In genomic region chr2:120069466-120069990, GRCm38 (mm10) we compare ENCODE assay signal across 9 mouse cellular contexts. TPM values are rescaled to one million over a fixed set of nuclear protein-coding genes. Genes with fewer than 3 reads are reported as not detected.
DNase-seq lines count a peak whose midpoint lies in the region; ATAC-seq and TF ChIP-seq lines count a peak whose summit lies in the region.
"Had no signal": no experiment of that assay in that cellular context is flagged by ENCODE, and none has a peak within 500 bp of the region (broad histone marks: within the 10 kb centered on the region; RNA-seq: fewer than 3 reads in every experiment).

No protein-coding gene starts in this region.

- ATAC-seq in hindbrain, embryonic 13.5 days (ENCODE audit: low FRiP score), result no peak
- ATAC-seq in hindbrain, embryonic 16.5 days, result no peak

- H3K36me3 ChIP-seq in hindbrain, embryonic 13.5 days, result no peaks in the 10 kb centered on the region
- H3K36me3 ChIP-seq in hindbrain, embryonic 16.5 days (ENCODE audit: control insufficient read depth, insufficient read depth, low read length), result no peaks in the 10 kb centered on the region
- H3K36me3 ChIP-seq: liver, embryonic 13.5 days had no signal

- intact Hi-C loops in gastrocnemius, adult 2 months (cut with DNase I), result loop anchor here (1.0 to 2.0 kb wide), 2 partner anchors 19 to 43 kb away; partner anchors contain the start of genes Gm28042 and Jmjd7

- H3K9me3 ChIP-seq in hindbrain, embryonic 13.5 days, result no peaks in the 10 kb centered on the region
- no peaks in the 10 kb centered on the region for H3K9me3 ChIP-seq in hindbrain, embryonic 16.5 days (ENCODE audit: control insufficient read depth, low read length)
- H3K9me3 ChIP-seq: liver, embryonic 13.5 days had no signal

- peak overlapping the region; percentile 19; the same call in 1 of the 2 replicates for H3K9ac ChIP-seq in hindbrain, embryonic 13.5 days
- no peak overlapping the region for H3K9ac ChIP-seq in hindbrain, embryonic 16.5 days (ENCODE audit: low read depth, low read length)
- H3K9ac ChIP-seq: liver, embryonic 13.5 days had no signal

- no peak overlapping the region for H3K4me3 ChIP-seq in hindbrain, embryonic 13.5 days
- H3K4me3 ChIP-seq in hindbrain, embryonic 16.5 days (ENCODE audit: low read length), result no peak overlapping the region
- no peak overlapping the region for H3K4me3 ChIP-seq in gastrocnemius, adult 2 months
- H3K4me3 ChIP-seq: liver, embryonic 13.5 days had no signal

- WGBS in hindbrain, embryonic 13.5 days, result 69% methylated on average over 8 of the region's 8 CpGs
- 62% methylated on average over 8 of the region's 8 CpGs for WGBS in hindbrain, embryonic 16.5 days

- no peak overlapping the region for H3K4me2 ChIP-seq in hindbrain, embryonic 13.5 days
- H3K4me2 ChIP-seq in hindbrain, embryonic 16.5 days (ENCODE audit: low read length), result no peak overlapping the region
- H3K4me2 ChIP-seq: liver, embryonic 13.5 days had no signal

- TF ChIP-seq CTCF in gastrocnemius, adult 2 months (IDR thresholded peaks at IDR 0.05), result no peak

- DNase-seq in frontal cortex, postnatal 10 days (ENCODE audit: low spot score in 2 of 2), result peak; percentile 44 to 69
- peak; percentile 54 to 73 for DNase-seq in left cerebral cortex, adult 18-20 months (ENCODE audit: low spot score in 2 of 2)
- peak; percentile 75 to 91 for DNase-seq in right cerebral cortex, postnatal 10 days (ENCODE audit: low spot score in 2 of 2)
- no peak for DNase-seq in urinary bladder, postnatal 4 days (ENCODE audit: low spot score in 2 of 2)
- DNase-seq in MN1 (ENCODE audit: low spot score), result no peak
- DNase-seq in gastrocnemius, adult 2 months, result no peak
- DNase-seq: liver, embryonic 13.5 days had no signal

- peaks cover 11% of the 10 kb centered on the region for H3K4me1 ChIP-seq in hindbrain, embryonic 13.5 days (replicated peaks)
- H3K4me1 ChIP-seq in hindbrain, embryonic 16.5 days (ENCODE audit: control insufficient read depth, insufficient read depth, low read depth, low read length), result no peaks in the 10 kb centered on the region; the same call in 1 of the 2 replicates
- H3K4me1 ChIP-seq: liver, embryonic 13.5 days had no signal

- no peak overlapping the region for H3K27ac ChIP-seq in hindbrain, embryonic 13.5 days
- H3K27ac ChIP-seq in hindbrain, embryonic 16.5 days (ENCODE audit: low read depth, low read length), result no peak overlapping the region
- no peak overlapping the region for H3K27ac ChIP-seq in gastrocnemius, adult 2 months
- H3K27ac ChIP-seq: liver, embryonic 13.5 days had no signal

- H3K27me3 ChIP-seq in hindbrain, embryonic 13.5 days, result peaks cover 5% of the 10 kb centered on the region
- no peaks in the 10 kb centered on the region for H3K27me3 ChIP-seq in hindbrain, embryonic 16.5 days (replicated peaks; ENCODE audit: control insufficient read depth, insufficient read depth, low read length)
- H3K27me3 ChIP-seq: liver, embryonic 13.5 days had no signal

RNA-seq across cellular contexts. Expression of gene Pla2g4b, which starts 36.3 kb away (rescaled TPM):
- 3.7 and 4.1 TPM in 2 replicates for polyA plus RNA-seq in hindbrain, embryonic 13.5 days (2015; fragmentation: Nextera tagmentation; extraction: Ambion mirVana)
- 1.9 and 4.0 TPM in 2 replicates for polyA plus RNA-seq in hindbrain, embryonic 16.5 days (2015; fragmentation: Nextera tagmentation; extraction: Ambion mirVana)
- total RNA-seq in left cerebral cortex, adult 18-20 months (2021), result 1 to 10 TPM; 3.2 to 3.3 TPM
- 1 to 10 TPM in 1 of 2 experiments, under 1 TPM in 1; 0.99 to 1.7 TPM for total RNA-seq in gastrocnemius, adult 2 months (2021)

RNA-seq across cellular contexts. Expression of gene Gm28042, which starts 42.2 kb away (rescaled TPM):
- polyA plus RNA-seq in hindbrain, embryonic 13.5 days (2015; fragmentation: Nextera tagmentation; extraction: Ambion mirVana), result 5.2 and 5.6 TPM in 2 replicates
- 3.7 and 5.3 TPM in 2 replicates for polyA plus RNA-seq in hindbrain, embryonic 16.5 days (2015; fragmentation: Nextera tagmentation; extraction: Ambion mirVana)
- total RNA-seq in left cerebral cortex, adult 18-20 months (2021), result 1 to 10 TPM in 1 of 2 experiments, not detected in 1; 1.3 TPM
- 1 to 10 TPM in 1 of 2 experiments, under 1 TPM in 1; 0.77 to 1.5 TPM for total RNA-seq in gastrocnemius, adult 2 months (2021)

RNA-seq across cellular contexts. Expression of gene Jmjd7, which starts 42.2 kb away (rescaled TPM):
- 23.5 and 25.9 TPM in 2 replicates for polyA plus RNA-seq in hindbrain, embryonic 13.5 days (2015; fragmentation: Nextera tagmentation; extraction: Ambion mirVana)
- 17.0 and 17.7 TPM in 2 replicates for polyA plus RNA-seq in hindbrain, embryonic 16.5 days (2015; fragmentation: Nextera tagmentation; extraction: Ambion mirVana)
- 1 to 10 TPM; 4.2 to 5.1 TPM for total RNA-seq in left cerebral cortex, adult 18-20 months (2021)
- total RNA-seq in gastrocnemius, adult 2 months (2021), result 1 to 10 TPM; 1.6 to 2.4 TPM

Comparison
In these comparisons a context has a peak if more than half of its experiments do, and no peak if none do; other contexts are left out.
1. DNase-seq: peak in frontal cortex, postnatal 10 days (2 of 2), left cerebral cortex, adult 18-20 months (2 of 2) and right cerebral cortex, postnatal 10 days (2 of 2); none in urinary bladder, postnatal 4 days (0 of 2), MN1 (single experiment) and gastrocnemius, adult 2 months (single experiment).